ENCODE assay signal across 21 mouse cellular contexts in the genomic region with DNA sequence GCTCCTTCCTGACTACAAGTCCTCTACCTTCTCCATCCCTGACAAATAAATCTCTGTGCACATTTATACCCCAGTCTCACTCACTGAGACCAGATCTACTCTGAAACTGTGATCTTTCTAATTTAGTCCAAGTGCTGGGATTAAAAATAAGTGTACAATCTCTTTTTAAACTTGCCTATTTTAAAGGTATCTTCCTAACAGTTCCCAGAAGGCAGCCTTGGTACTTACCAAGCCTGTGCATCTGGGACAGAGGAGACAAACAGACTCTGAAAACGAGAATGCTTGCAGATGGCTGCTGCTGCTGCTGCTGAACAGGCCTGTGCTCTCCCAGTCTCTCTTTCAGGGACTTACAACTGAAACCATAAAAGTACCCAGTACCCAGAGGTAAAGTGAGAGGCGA. TPM values are rescaled to one million over a fixed set of nuclear protein-coding genes. Genes with fewer than 3 reads are reported as not detected.
DNase-seq lines count a peak whose midpoint lies in the region; ATAC-seq and TF ChIP-seq lines count a peak whose summit lies in the region.
"Had no signal": no experiment of that assay in that cellular context is flagged by ENCODE, and none has a peak within 500 bp of the region (broad histone marks: within the 10 kb centered on the region; RNA-seq: fewer than 3 reads in every experiment).

No protein-coding gene starts in this region.

- TF ChIP-seq CTCF in bone marrow macrophage, adult 2 months (IDR thresholded peaks at IDR 0.05; ENCODE audit: low read depth, low read length): no peak

- peaks cover 35% of the 10 kb centered on the region for H3K4me1 ChIP-seq in bone marrow macrophage, adult 2 months (ENCODE audit: control insufficient read depth, insufficient read depth, low read length)
- H3K4me1 ChIP-seq in liver, embryonic 12.5 days: peaks cover 43% of the 10 kb centered on the region
- H3K4me1 ChIP-seq: embryonic facial prominence, embryonic 15.5 days; forebrain, embryonic 15.5 days; hindbrain, embryonic 15.5 days; lung, embryonic 15.5 days; midbrain, embryonic 10.5 days had no signal

- TF ChIP-seq POLR2A in bone marrow macrophage, adult 2 months (IDR thresholded peaks at IDR 0.05; ENCODE audit: borderline replicate concordance, low read depth, low read length): no peak

- H3K4me2 ChIP-seq in liver, embryonic 12.5 days: 0 out of 2 replicates have a peak overlapping the region, but pooled peaks have one; percentile 23
- H3K4me2 ChIP-seq: embryonic facial prominence, embryonic 15.5 days; forebrain, embryonic 15.5 days; hindbrain, embryonic 15.5 days; lung, embryonic 15.5 days had no signal

- DNase-seq in left cerebral cortex, adult 11 months (ENCODE audit: low spot score): peak; percentile 9
- DNase-seq in left cerebral cortex, adult 8-10 months (ENCODE audit: low spot score in 2 of 2): no peak
- no peak for DNase-seq in right cerebral cortex, postnatal 14 days
- no peak for DNase-seq in adrenal gland, adult 18-20 months (ENCODE audit: low spot score in 2 of 2)
- DNase-seq: adrenal gland, postnatal 10 days; cerebellum, adult 11 months; cerebellum, adult 9-11 months; kidney, postnatal 4 days; layer of hippocampus, adult 9-11 months; lung, postnatal 4 days; right cerebral cortex, postnatal 4 days had no signal

- ATAC-seq in liver, embryonic 12.5 days: no peak
- ATAC-seq: activated CD4-positive, CD25-positive, alpha-beta regulatory T cell, adult 4 months; forebrain, embryonic 15.5 days had no signal

- 80% methylated on average over 2 of the region's 2 CpGs for WGBS in liver, embryonic 12.5 days (ENCODE audit: insufficient replicate concordance)
- WGBS in macrophage (ENCODE audit: missing documents): 60% methylated on average over 2 of the region's 2 CpGs

- H3K27ac ChIP-seq in bone marrow macrophage, adult 2 months (ENCODE audit: insufficient read depth, low read depth, low read length): peak overlapping the region; percentile 97
- H3K27ac ChIP-seq in liver, embryonic 12.5 days: peak overlapping the region; percentile 80
- H3K27ac ChIP-seq in macrophage: peak overlapping the region; percentile 71
- H3K27ac ChIP-seq: embryonic facial prominence, embryonic 15.5 days; forebrain, embryonic 15.5 days; heart, embryonic 10.5 days; hindbrain, embryonic 15.5 days; lung, embryonic 15.5 days; midbrain, embryonic 10.5 days had no signal

- H3K4me3 ChIP-seq in bone marrow macrophage, adult 2 months (ENCODE audit: insufficient read depth, low read length): no peak overlapping the region
- H3K4me3 ChIP-seq in liver, embryonic 12.5 days: no peak overlapping the region
- H3K4me3 ChIP-seq in macrophage (ENCODE audit: inconsistent target): no peak overlapping the region
- H3K4me3 ChIP-seq: embryonic facial prominence, embryonic 15.5 days; forebrain, embryonic 15.5 days; heart, embryonic 10.5 days; hindbrain, embryonic 15.5 days; lung, embryonic 15.5 days; midbrain, embryonic 10.5 days had no signal

- no peaks in the 10 kb centered on the region for H3K27me3 ChIP-seq in liver, embryonic 12.5 days (replicated peaks)
- H3K27me3 ChIP-seq: embryonic facial prominence, embryonic 15.5 days; forebrain, embryonic 15.5 days; hindbrain, embryonic 15.5 days; lung, embryonic 15.5 days had no signal

- peaks cover 100% of the 10 kb centered on the region for H3K36me3 ChIP-seq in liver, embryonic 12.5 days
- H3K36me3 ChIP-seq in macrophage (ENCODE audit: inconsistent target): peaks cover 72% of the 10 kb centered on the region

- no peaks in the 10 kb centered on the region for H3K9me3 ChIP-seq in liver, embryonic 12.5 days (replicated peaks)
- H3K9me3 ChIP-seq: embryonic facial prominence, embryonic 15.5 days; forebrain, embryonic 15.5 days; heart, embryonic 10.5 days; hindbrain, embryonic 15.5 days; lung, embryonic 15.5 days; midbrain, embryonic 10.5 days had no signal

- H3K9ac ChIP-seq in liver, embryonic 12.5 days: peak overlapping the region; percentile 23; the same call in 1 of the 2 replicates
- H3K9ac ChIP-seq: embryonic facial prominence, embryonic 15.5 days; forebrain, embryonic 15.5 days; hindbrain, embryonic 15.5 days; lung, embryonic 15.5 days had no signal

- peaks cover 93% of the 10 kb centered on the region for H3K79me2 ChIP-seq in macrophage (ENCODE audit: inconsistent target)

RNA-seq across cellular contexts. Expression of a gene that starts 19.5 kb away (rescaled TPM):
- total RNA-seq in left cerebral cortex, adult 8-10 months (2022): 10 to 100 TPM; 77.6 to 91.1 (median 82.8) TPM
- 99.5 and 108 TPM in 2 replicates for polyA plus RNA-seq in bone marrow macrophage, adult 2 months (2012; ENCODE audit: insufficient read depth, insufficient read length, missing spikeins)
- 10.7 and 12.6 TPM in 2 replicates for polyA plus RNA-seq in liver, embryonic 12.5 days (2016; fragmentation: Nextera tagmentation; extraction: Ambion mirVana)
- total RNA-seq in macrophage (2018; cell fraction: chromatin; rRNA removed): 100 to 1,000 TPM in 20 of 26 experiments, 10 to 100 TPM in 6; 45.8 to 392 (median 182) TPM
- total RNA-seq in macrophage (2018; cell fraction: cytosol; rRNA removed): 100 to 1,000 TPM in 24 of 26 experiments, 10 to 100 TPM in 2; 91.4 to 232 (median 145) TPM
- total RNA-seq in macrophage (2018; cell fraction: nucleus; rRNA removed): 100 to 1,000 TPM in 20 of 26 experiments, 10 to 100 TPM in 6; 44.6 to 417 (median 172) TPM
- polyA plus RNA-seq in macrophage (2018): 104 to 248 TPM (median 153 TPM) in 3 replicates
- total RNA-seq in adrenal gland, adult 18-20 months (2021): 10 to 100 TPM; 70.1 to 70.8 TPM
